In genomic region chr11:68451747-68452405, GRCm38 (mm10) we compare ENCODE assay signal across 23 mouse cellular contexts. TPM values are rescaled to one million over a fixed set of nuclear protein-coding genes. Genes with fewer than 3 reads are reported as not detected.
DNase-seq lines count a peak whose midpoint lies in the region; ATAC-seq and TF ChIP-seq lines count a peak whose summit lies in the region.
"Had no signal": no experiment of that assay in that cellular context is flagged by ENCODE, and none has a peak within 500 bp of the region (broad histone marks: within the 10 kb centered on the region; RNA-seq: fewer than 3 reads in every experiment).

No protein-coding gene starts in this region.

- TF ChIP-seq POLR2A in bone marrow, adult 2 months (IDR thresholded peaks at IDR 0.05; ENCODE audit: borderline replicate concordance, control insufficient read depth, low read depth, low read length), result no peak

- no peak for TF ChIP-seq CTCF in bone marrow, adult 2 months (IDR thresholded peaks at IDR 0.05; ENCODE audit: control insufficient read depth, insufficient read depth, low read length)

- peaks cover 11% of the 10 kb centered on the region for H3K4me1 ChIP-seq in bone marrow, adult 2 months (ENCODE audit: control insufficient read depth, insufficient read depth, low read length)

- 52% methylated on average over 5 of the region's 5 CpGs for WGBS in bone marrow, adult 2 months

- 0 out of 2 replicates have a peak overlapping the region, but pooled peaks have one; percentile 19 for H3K27ac ChIP-seq in bone marrow, adult 2 months (ENCODE audit: control insufficient read depth, insufficient read depth, low read depth, low read length, poor library complexity)
- H3K27ac ChIP-seq: embryonic facial prominence, embryonic 12.5 days; forebrain, embryonic 12.5 days; heart, embryonic 10.5 days; hindbrain, postnatal 0 days; intestine, embryonic 15.5 days had no signal

- H3K4me3 ChIP-seq in bone marrow, adult 2 months (replicated peaks; ENCODE audit: control insufficient read depth, low read depth, low read length), result peak overlapping the region; percentile 3
- H3K4me3 ChIP-seq: embryonic facial prominence, embryonic 12.5 days; forebrain, embryonic 12.5 days; heart, embryonic 10.5 days; heart, embryonic 15.5 days; hindbrain, embryonic 13.5 days; intestine, embryonic 15.5 days had no signal

- peak; percentile 74 for DNase-seq in heart, adult 11 months
- DNase-seq in heart, adult 9 months (ENCODE audit: low spot score in 2 of 2), result no peak
- DNase-seq in retina, postnatal 1 day, result peak; percentile 37
- DNase-seq in urinary bladder, postnatal 25 days (ENCODE audit: low spot score), result no peak
- no peak for DNase-seq in ovary, postnatal 14 days (ENCODE audit: low spot score)
- no peak for DNase-seq in frontal cortex, postnatal 36 days (ENCODE audit: low spot score in 2 of 2)
- DNase-seq: cerebellum, adult 8-10 months; cerebellum, postnatal 25 days had no signal

- ATAC-seq in megakaryocyte, adult 5-6 weeks (ENCODE audit: poor library complexity, severe bottlenecking), result 0 out of 2 replicates have a peak, but pooled peaks have one; percentile 9
- ATAC-seq: forebrain, embryonic 16.5 days; hindbrain, postnatal 0 days; intestine, embryonic 15.5 days had no signal

RNA-seq across cellular contexts. Expression of gene Pik3r5, which starts 20.0 kb away (rescaled TPM):
- polyA plus RNA-seq in bone marrow, adult 2 months (2011; ENCODE audit: insufficient read depth, insufficient read length, low replicate concordance, missing spikeins), result 6.4 and 26.5 TPM in 2 replicates
- 55.3 and 61.8 TPM in 2 replicates for total RNA-seq in megakaryocyte, adult 5-6 weeks (2015)
- 37.0 and 40.8 TPM in 2 replicates for total RNA-seq in megakaryocyte, adult 5-6 weeks (2017)

RNA-seq across cellular contexts. Expression of gene Pik3r6, which starts 50.9 kb away (rescaled TPM):
- 12.7 and 47.0 TPM in 2 replicates for polyA plus RNA-seq in bone marrow, adult 2 months (2011; ENCODE audit: insufficient read depth, insufficient read length, low replicate concordance, missing spikeins)
- 35.9 TPM in 2 replicates for total RNA-seq in megakaryocyte, adult 5-6 weeks (2015)
- total RNA-seq in megakaryocyte, adult 5-6 weeks (2017), result 63.6 and 67.3 TPM in 2 replicates
- polyA plus RNA-seq: activated CD4-positive, CD25-positive, alpha-beta regulatory T cell, adult 4 months; C2C12 had no signal

RNA-seq across cellular contexts. Expression of gene Ntn1, which starts 51.3 kb away (rescaled TPM):
- polyA plus RNA-seq in bone marrow, adult 2 months (2011; ENCODE audit: insufficient read depth, insufficient read length, low replicate concordance, missing spikeins), result 0.72 TPM in 1 of 2 replicates, not detected in the other
- not detected in 2 replicates for total RNA-seq in megakaryocyte, adult 5-6 weeks (2015)
- 0.08 TPM in 1 of 2 replicates, not detected in the other for total RNA-seq in megakaryocyte, adult 5-6 weeks (2017)
- total RNA-seq: granulocyte monocyte progenitor cell, adult 5-6 weeks; hematopoietic stem cell, adult 5-6 weeks; MEL had no signal

Comparison
In these comparisons a context has a peak if more than half of its experiments do, and no peak if none do; other contexts are left out.
1. DNase-seq: peak in heart, adult 11 months (single experiment) and retina, postnatal 1 day (single experiment); none in heart, adult 9 months (0 of 2), urinary bladder, postnatal 25 days (single experiment), ovary, postnatal 14 days (single experiment) and frontal cortex, postnatal 36 days (0 of 2).